Mouse (Mus musculus) right cerebral cortex, postnatal 4 days (tissue): ENCODE measurements around the gene Gm13941.
A peak's percentile ranks its signal among the peaks of the same experiment; 100 is the strongest.

Experiments
- DNase-seq: peaks from one replicate; pipeline ENCODE4 v3.0.0-alpha.2; 2022

Gm13941 gene

GRCm38 (mm10) chr2:111105882-111106281, at the start of gene Gm13941:
Gm13941 (minus strand) TSS chr2:111105982.
- DNase-seq, result no peak

DNA sequence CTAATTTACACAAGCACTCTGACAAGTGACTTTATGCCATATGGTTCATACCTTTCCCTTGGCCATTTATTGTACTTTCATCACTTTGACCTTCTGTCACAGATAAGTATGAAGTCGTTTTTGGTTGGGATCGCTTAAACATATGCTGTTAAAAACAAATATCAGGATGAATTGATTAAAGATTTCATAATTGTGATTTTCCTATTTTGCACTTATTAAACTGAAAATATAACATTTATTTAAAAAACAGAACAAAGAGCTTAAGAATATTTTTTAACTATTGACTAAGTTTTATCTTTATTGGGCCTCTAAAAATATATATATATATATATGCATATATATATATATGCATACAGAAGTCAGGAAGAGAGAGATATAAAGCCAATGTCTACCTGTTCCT, 47.1 kb upstream of the Gm13941 start, which contains the start of gene Gm15130:
TSS of gene Gm15130 (minus strand) at position 101 of the 400 bp plus-strand sequence.
- DNase-seq, result no peak

GRCm38 (mm10) chr2:111135739-111136138, 30.0 kb upstream of the Gm13941 start:
- no peak for DNase-seq

- DNase-seq, result peak; percentile 4
Measured at GRCm38 (mm10) chr2:111058586-111059261, 47.1 kb downstream of the Gm13941 start.
